ENCODE assay signal across 1 mouse cellular context in genomic region chr3:116857611-116858010, GRCm38 (mm10).
TF ChIP-seq lines count a peak whose summit lies in the region.

No protein-coding gene starts in this region.

TF ChIP-seq in MEL, 35 proteins besides CTCF, POLR2A, EP300 and RAD21:
- 0 out of 2 replicates have a peak, but pooled peaks have one; percentile 49 for TF ChIP-seq ELF1 (IDR thresholded peaks at IDR 0.05; ENCODE audit: low read depth, low read length)
- TF ChIP-seq MYB (IDR thresholded peaks at IDR 0.05; ENCODE audit: low read depth, low read length), result no peak
- TF ChIP-seq MYC (IDR thresholded peaks at IDR 0.05; ENCODE audit: low read depth, low read length), result peak; percentile 83
- TF ChIP-seq USF1 (IDR thresholded peaks at IDR 0.05; ENCODE audit: low read depth, low read length), result peak; percentile 70
- TF ChIP-seq MAX (IDR thresholded peaks at IDR 0.05; ENCODE audit: low read length), result peak; percentile 89
- peak; percentile 55 for TF ChIP-seq TCF12 (IDR thresholded peaks at IDR 0.05; ENCODE audit: low read depth, low read length)
- peak; percentile 26; the same call in 1 of the 2 replicates for TF ChIP-seq NELFE (IDR thresholded peaks at IDR 0.05; ENCODE audit: low read depth, low read length)
- no peak for TF ChIP-seq E2F4 (IDR thresholded peaks at IDR 0.05; ENCODE audit: borderline replicate concordance, low read depth, low read length)
- TF ChIP-seq HCFC1 (IDR thresholded peaks at IDR 0.05; ENCODE audit: low read depth, low read length), result peak; percentile 83
- TF ChIP-seq SIN3A (IDR thresholded peaks at IDR 0.05; ENCODE audit: low read length), result peak; percentile 38
- TF ChIP-seq KAT2A (conservative IDR thresholded peaks at IDR 0.05; ENCODE audit: low read depth, low read length), result no peak
- TF ChIP-seq GABPA (IDR thresholded peaks at IDR 0.05; ENCODE audit: low read depth, low read length), result no peak
- TF ChIP-seq POLR2AphosphoS2 (IDR thresholded peaks at IDR 0.05; ENCODE audit: low read length), result no peak
- TF ChIP-seq RCOR1 (IDR thresholded peaks at IDR 0.05; ENCODE audit: low read depth, low read length), result peak; percentile 51; the same call in 1 of the 2 replicates
- TF ChIP-seq GATA1 (IDR thresholded peaks at IDR 0.05; ENCODE audit: low read depth, low read length), result peak; percentile 76
- TF ChIP-seq TAL1 (IDR thresholded peaks at IDR 0.05; ENCODE audit: low read length), result peak; percentile 24; the same call in 1 of the 2 replicates
- peak; percentile 77; the same call in 1 of the 2 replicates for TF ChIP-seq TBP (IDR thresholded peaks at IDR 0.05; ENCODE audit: low read depth, low read length)
- TF ChIP-seq ETS1 (IDR thresholded peaks at IDR 0.05; ENCODE audit: low read depth, low read length), result peak; percentile 66; the same call in 1 of the 2 replicates
TF ChIP-seq in MEL: peak in this region for 13.
